Mouse (Mus musculus): ENCODE data around the gene Ino80.

Gene Ino80

DNA sequence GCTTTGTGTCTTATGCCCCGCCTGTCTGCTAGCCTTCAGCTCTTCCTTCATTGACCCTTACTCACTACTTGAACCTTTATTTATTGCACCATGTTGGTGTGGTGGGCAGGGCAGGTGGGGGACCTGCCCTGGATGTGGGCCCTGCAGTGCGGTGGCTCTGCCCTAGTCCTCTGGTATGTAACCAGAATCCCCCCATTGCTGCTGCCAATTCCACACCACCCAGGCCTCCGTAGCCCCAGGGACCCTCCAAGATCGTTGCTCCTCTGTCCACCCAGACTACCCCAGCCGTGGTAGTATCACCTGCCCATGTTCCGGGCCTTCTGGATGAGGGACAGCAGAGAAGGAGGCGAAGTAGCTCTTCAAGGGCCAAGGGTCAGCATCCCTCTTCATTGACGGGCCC is 123.8 kb downstream of the Ino80 start:
- DNase-seq (ENCODE audit: low spot score): no peak

GRCm38 (mm10) chr2:119350555-119351486 is 126.7 kb downstream of the Ino80 start, which contains the start of gene Chac1:
Gene Chac1 (plus strand): TSS chr2:119351229.
- DNase-seq (ENCODE audit: low spot score): peak; percentile 88

GRCm38 (mm10) chr2:119344537-119345138 is 132.8 kb downstream of the Ino80 start:
- DNase-seq (ENCODE audit: low spot score): no peak

DNA sequence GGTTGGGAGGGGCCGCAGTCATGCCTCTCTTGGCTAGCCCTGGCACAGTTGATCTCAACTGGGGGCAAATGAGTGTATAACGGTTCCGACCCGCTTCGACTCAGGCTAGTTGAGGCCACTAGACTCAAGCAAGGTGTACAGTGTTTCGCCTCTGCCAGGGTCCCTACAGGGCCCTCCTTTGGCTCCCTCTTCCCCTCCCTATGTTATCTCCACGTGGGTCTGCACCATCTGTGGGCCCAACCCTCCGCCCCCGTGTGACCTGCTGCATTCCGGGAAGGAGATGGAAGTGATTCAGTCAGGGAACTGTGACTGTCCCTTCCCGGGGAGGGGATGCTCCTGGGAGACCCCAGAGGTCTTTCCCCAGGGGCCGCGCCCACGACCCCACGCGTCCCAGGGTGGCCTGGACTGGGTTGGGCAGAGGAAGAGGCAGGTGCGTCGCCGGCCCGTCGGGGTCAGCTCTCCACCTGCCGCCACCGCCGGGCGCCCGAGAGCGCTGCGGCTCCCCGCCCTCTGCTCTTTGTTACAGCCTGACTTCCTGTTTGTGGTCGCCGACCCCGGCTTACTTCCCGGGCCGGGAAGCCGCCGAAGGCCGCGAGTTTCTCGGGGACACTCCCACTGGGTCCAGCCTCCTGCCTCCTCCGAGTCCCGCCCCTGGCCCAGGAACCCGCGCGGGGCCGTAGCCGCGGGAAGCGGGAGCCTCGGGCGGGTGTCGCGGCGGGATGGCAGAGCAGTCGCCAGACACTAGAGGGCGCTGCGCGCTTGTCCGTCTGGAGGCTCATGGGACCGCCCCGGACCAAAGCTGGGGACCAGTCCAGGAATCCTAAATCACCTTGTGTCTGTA is 139.8 kb downstream of the Ino80 start:
- DNase-seq (ENCODE audit: low spot score): peak; percentile 92

GRCm38 (mm10) chr2:119336470-119336869 is 141.0 kb downstream of the Ino80 start:
- DNase-seq (ENCODE audit: low spot score): no peak

DNA sequence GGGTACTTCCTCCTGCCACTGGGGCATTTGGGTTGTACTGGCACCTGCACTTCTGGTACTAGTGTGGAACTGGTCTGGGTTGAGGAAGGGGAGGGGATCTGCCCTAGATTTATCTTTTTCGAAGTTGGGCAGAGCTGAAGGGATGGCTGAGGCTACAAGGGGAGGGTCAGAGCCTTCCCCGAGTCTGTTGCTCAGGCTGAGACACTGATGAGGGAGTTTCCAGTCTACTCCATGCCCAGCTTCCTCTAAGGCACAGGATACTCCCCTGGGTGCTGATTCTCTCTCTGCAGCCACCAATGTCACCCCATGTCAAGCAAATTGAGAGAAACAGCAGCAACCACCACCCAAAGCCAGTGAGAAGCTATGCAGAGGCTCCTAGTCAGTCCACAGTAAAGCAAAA is 141.5 kb downstream of the Ino80 start:
- DNase-seq (ENCODE audit: low spot score): no peak

DNA sequence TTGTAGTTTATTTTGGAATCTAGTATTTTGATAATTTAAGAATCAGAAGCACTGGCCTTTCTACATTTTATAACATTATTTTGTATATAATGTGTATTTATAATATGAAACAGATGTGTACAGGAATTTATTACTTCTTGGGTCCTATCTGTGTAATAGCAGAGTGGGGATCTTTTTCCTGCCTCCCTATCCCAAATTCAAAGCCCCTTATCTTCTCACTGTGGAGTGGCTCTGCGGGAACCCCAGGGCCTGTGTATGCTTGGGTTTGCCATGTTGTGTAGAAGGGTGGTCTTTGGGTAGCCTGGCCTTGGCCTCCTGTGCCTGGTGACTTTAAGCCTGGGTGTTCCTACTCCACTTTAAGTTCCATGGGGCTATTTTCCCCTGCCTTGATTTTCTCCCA is 142.0 kb downstream of the Ino80 start:
- no peak for DNase-seq (ENCODE audit: low spot score)

DNA sequence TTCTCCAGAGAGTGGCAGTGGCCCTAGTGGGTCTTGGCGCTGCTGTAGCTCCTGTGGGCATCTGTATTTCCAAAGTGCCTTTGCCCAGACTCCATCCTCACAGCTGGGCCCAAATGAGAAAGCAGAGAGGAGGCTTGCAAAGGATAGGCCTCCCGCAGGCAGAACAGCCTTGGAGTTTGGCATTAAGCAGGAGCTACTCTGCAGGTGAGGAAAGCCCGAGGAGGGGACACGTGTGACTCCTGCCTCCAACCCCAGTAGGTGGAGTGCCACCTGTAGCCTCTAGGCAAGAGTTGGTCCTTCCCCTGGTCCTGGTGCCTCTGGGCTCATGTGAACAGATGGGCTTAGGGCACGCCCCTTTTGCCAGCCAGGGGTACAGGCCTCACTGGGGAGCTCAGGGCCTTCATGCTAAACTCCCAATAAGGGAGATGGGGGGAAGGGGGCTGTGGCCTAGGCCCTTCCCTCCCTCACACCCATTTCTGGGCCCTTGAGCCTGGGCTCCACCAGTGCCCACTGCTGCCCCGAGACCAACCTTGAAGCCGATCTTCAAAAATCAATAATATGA is 142.4 kb downstream of the Ino80 start:
- DNase-seq (ENCODE audit: low spot score): no peak

DNA sequence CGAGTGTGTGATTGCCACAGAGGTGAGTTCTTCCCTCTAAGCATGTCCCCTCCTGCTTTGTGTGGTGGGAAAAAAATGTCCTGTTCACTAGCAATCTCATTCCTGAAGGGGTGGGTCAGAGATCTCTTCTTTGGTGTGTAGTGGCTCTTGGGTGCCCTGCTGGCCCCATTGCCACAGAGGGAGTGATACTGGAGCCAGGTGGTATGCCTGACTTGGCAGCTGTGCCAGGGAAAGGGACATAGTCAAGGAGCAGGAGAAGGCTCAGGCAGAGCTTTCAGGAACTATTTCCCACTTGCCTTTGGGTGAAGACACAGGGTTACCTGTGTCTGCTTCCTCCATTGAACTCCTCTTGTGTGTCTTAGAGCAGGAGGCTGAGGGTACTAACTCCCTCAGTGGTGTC is 143.4 kb downstream of the Ino80 start:
- no peak for DNase-seq (ENCODE audit: low spot score)

GRCm38 (mm10) chr2:119332177-119332661 is 145.3 kb downstream of the Ino80 start:
- no peak for DNase-seq (ENCODE audit: low spot score)

GRCm38 (mm10) chr2:119330795-119331194 is 146.7 kb downstream of the Ino80 start:
- DNase-seq (ENCODE audit: low spot score): no peak

DNA sequence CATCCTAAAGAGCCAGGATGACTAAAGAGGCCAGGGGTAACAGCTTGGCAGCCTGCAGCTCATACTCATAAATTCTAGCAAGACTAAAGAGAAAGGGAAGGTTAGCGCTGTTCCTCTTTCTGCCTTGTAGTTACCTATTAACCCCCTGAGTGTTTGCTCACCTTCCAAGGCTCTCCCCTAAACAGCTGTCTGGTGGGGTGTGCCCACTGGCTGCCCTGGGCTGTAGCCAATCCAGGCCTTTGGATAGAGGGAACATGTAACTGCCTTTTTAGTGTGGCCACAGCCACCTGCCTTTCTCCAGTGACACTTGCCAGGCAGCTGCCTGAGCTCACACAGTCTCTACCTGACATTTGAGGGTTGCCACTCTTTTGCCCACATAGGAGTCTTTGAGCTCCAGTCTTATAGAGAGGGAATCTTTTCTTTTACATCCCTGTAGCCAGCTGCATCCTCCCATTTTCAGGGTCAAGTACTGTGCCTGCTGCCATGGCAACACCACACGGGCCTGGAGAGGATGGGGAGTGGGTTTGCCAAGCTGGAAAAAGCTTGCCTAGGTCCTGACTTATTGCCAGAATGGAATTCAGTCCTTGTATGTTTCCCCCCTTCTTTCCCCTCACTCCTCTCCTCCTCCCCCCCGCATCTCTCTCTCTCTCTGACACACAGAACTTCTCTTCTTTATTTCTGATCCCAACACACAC is 148.2 kb downstream of the Ino80 start:
- DNase-seq (ENCODE audit: low spot score): no peak

GRCm38 (mm10) chr2:119328546-119328945 is 148.9 kb downstream of the Ino80 start:
- DNase-seq (ENCODE audit: low spot score): no peak

DNA sequence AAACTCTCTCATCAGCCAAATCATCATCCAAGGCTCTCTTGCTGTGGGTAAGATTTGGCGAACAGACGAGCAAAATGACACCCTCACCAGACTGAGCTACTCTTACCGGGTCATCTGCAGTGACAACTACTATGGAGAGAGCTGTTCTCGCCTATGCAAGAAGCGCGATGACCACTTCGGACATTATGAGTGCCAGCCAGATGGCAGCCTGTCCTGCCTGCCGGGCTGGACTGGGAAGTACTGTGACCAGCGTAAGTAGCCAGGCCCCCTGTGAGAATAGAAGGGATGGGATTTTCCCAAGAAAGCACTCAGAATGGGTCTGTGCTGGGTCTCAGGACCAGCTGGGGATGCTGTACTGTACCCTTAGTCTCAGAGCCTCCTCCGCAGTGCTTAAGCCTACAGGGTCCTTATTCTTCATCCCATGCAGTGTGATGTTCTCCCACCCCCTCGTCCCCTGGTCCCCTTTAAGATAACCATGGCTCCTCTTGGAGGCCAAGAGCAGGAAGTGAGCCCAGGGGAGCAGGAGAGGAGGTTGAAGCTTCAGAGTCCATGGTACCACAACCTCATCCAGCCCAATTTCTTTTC is 149.5 kb downstream of the Ino80 start:
- no peak for DNase-seq (ENCODE audit: low spot score)

GRCm38 (mm10) chr2:119327102-119327480 is 150.4 kb downstream of the Ino80 start:
- DNase-seq (ENCODE audit: low spot score): peak; percentile 36

- no peak for DNase-seq (ENCODE audit: low spot score)
Observed at GRCm38 (mm10) chr2:119326161-119327101, 151.1 kb downstream of the Ino80 start.

DNA sequence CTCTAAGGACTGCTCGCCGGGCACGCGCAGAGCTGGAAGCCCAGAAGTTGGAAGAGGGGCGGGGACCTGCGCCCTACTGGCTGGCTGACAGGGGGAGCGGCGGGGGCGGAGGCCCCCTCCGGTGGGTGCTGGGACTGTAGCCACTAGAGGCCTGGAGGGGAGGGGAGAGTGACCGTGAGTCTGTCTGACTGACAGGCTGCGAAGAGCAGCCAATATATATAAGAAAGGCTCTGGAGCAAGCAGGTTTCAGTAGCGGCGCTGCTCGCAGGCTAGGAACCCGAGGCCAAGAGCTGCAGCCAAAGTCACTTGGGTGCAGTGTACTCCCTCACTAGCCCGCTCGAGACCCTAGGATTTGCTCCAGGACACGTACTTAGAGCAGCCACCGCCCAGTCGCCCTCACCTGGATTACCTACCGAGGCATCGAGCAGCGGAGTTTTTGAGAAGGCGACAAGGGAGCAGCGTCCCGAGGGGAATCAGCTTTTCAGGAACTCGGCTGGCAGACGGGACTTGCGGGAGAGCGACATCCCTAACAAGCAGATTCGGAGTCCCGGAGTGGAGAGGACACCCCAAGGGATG is 151.8 kb downstream of the Ino80 start, which contains the start of gene Dll4:
Gene Dll4, plus strand, starts transcription at position 217 of the 576 bp plus-strand sequence.
- no peak for DNase-seq (ENCODE audit: low spot score)

- no peak for DNase-seq (ENCODE audit: low spot score)
Observed at GRCm38 (mm10) chr2:119324576-119325318, 152.7 kb downstream of the Ino80 start.

Measured in urinary bladder, postnatal 14 days (tissue).